16 mouse cellular contexts compared by ENCODE assay signal in genomic region chr2:135811453-135812101, GRCm38 (mm10).
A peak's percentile ranks its signal among the peaks of the same experiment; 100 is the strongest.
DNase-seq lines count a peak whose midpoint lies in the region; ATAC-seq lines count a peak whose summit lies in the region.
"Had no signal": no experiment of that assay in that cellular context is flagged by ENCODE, and none has a peak within 500 bp of the region (broad histone marks: within the 10 kb centered on the region; RNA-seq: fewer than 3 reads in every experiment).

No protein-coding gene starts in this region.

- intact Hi-C loops in heart, postnatal 14 days (cut with DNase I), result no loop called here

- H3K4me2 ChIP-seq in kidney, embryonic 15.5 days, result no peak overlapping the region
- H3K4me2 ChIP-seq: embryonic facial prominence, embryonic 15.5 days; liver, embryonic 15.5 days; midbrain, embryonic 15.5 days; neural tube, embryonic 12.5 days had no signal

- no peak overlapping the region for H3K9ac ChIP-seq in kidney, embryonic 15.5 days
- H3K9ac ChIP-seq: embryonic facial prominence, embryonic 15.5 days; liver, embryonic 15.5 days; midbrain, embryonic 15.5 days; neural tube, embryonic 12.5 days had no signal

- peaks cover 10% of the 10 kb centered on the region for H3K4me1 ChIP-seq in kidney, embryonic 15.5 days
- H3K4me1 ChIP-seq: embryonic facial prominence, embryonic 15.5 days; liver, embryonic 15.5 days; midbrain, embryonic 15.5 days; neural tube, embryonic 12.5 days had no signal

- no peaks in the 10 kb centered on the region for H3K9me3 ChIP-seq in kidney, embryonic 15.5 days (replicated peaks)
- H3K9me3 ChIP-seq: embryonic facial prominence, embryonic 15.5 days; limb, embryonic 10.5 days; liver, embryonic 15.5 days; midbrain, embryonic 15.5 days; neural tube, embryonic 12.5 days had no signal

- H3K27me3 ChIP-seq in kidney, embryonic 15.5 days, result no peaks in the 10 kb centered on the region
- H3K27me3 ChIP-seq: embryonic facial prominence, embryonic 15.5 days; liver, embryonic 15.5 days; midbrain, embryonic 15.5 days; neural tube, embryonic 12.5 days had no signal

- no peak overlapping the region for H3K4me3 ChIP-seq in kidney, embryonic 15.5 days (replicated peaks)
- H3K4me3 ChIP-seq: embryonic facial prominence, embryonic 15.5 days; limb, embryonic 10.5 days; liver, embryonic 15.5 days; midbrain, embryonic 15.5 days; neural tube, embryonic 12.5 days had no signal

- H3K27ac ChIP-seq in kidney, embryonic 15.5 days, result peak overlapping the region; percentile 75
- H3K27ac ChIP-seq: embryonic facial prominence, embryonic 15.5 days; limb, embryonic 10.5 days; liver, embryonic 15.5 days; midbrain, embryonic 15.5 days; neural tube, embryonic 12.5 days had no signal

- H3K36me3 ChIP-seq in kidney, embryonic 15.5 days, result no peaks in the 10 kb centered on the region
- H3K36me3 ChIP-seq: embryonic facial prominence, embryonic 15.5 days; limb, embryonic 10.5 days; liver, embryonic 15.5 days; neural tube, embryonic 12.5 days had no signal

- peak; percentile 41 for DNase-seq in adrenal gland, adult 2 months
- DNase-seq in adrenal gland, postnatal 10 days, result no peak
- DNase-seq in right cerebral cortex, postnatal 25 days, result no peak
- no peak for DNase-seq in urinary bladder, postnatal 4 days (ENCODE audit: low spot score in 2 of 2)
- DNase-seq in heart, postnatal 14 days, result no peak
- DNase-seq: cerebellum, adult 2 months; thymus, adult 2 months had no signal

- WGBS in kidney, embryonic 15.5 days, result 43% methylated on average over 5 of the region's 5 CpGs

- ATAC-seq in activated CD4-positive, CD25-positive, alpha-beta regulatory T cell, adult 4 months, result peak; percentile 32
- ATAC-seq in kidney, embryonic 15.5 days (replicated peaks; ENCODE audit: low FRiP score), result peak; percentile 77
- ATAC-seq in neutrophil, adult 5-6 weeks (ENCODE audit: extremely low read depth, insufficient number of reproducible peaks, low FRiP score, poor library complexity, severe bottlenecking), result 0 out of 2 replicates have a peak, but pooled peaks have one; percentile 13
- ATAC-seq: forebrain, embryonic 14.5 days; midbrain, embryonic 15.5 days had no signal

Comparison
In these comparisons a context has a peak if more than half of its experiments do, and no peak if none do; other contexts are left out.
1. ATAC-seq: peak in every context shown above with its lines; median percentile 77 in kidney, embryonic 15.5 days; 32 in activated CD4-positive, CD25-positive, alpha-beta regulatory T cell, adult 4 months; 13 in neutrophil, adult 5-6 weeks.